Mouse (Mus musculus) T-cell, adult 66 days (primary cell): ENCODE measurements around the gene Tas2r131. TPM values are rescaled to one million over a fixed set of nuclear protein-coding genes. Genes with fewer than 3 reads are reported as not detected.

Experiments used
- total RNA-seq, 2 experiments: library from RNA; stranded (reverse); gene quantifications; 3 replicates in 1 of 2; 4 replicates in 1 of 2; pipeline ENCODE4 v1.2.4; 2023

Tas2r131 gene
- not detected for total RNA-seq

DNA sequence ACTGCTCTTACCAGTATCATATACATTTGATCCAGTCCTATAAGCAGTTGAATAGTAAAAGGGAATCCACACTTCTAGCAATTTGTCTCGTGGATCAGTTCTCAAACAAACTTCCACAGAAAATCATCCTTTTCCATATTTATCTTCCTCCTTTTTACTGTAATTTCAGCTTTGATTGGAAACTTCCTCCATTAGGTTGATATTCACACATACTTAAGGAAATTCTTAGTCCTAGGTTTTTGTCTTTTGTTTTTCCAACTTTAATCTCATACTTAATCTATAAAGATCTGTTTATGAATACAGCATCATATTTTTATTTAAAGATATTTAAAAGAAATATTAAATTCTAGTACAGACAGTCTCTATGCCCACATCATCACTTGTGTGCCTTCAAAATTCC lies at the start of gene Tas2r131:
Gene Tas2r131 (minus strand): TSS at position 101 of the 400 bp plus-strand sequence.

DNA sequence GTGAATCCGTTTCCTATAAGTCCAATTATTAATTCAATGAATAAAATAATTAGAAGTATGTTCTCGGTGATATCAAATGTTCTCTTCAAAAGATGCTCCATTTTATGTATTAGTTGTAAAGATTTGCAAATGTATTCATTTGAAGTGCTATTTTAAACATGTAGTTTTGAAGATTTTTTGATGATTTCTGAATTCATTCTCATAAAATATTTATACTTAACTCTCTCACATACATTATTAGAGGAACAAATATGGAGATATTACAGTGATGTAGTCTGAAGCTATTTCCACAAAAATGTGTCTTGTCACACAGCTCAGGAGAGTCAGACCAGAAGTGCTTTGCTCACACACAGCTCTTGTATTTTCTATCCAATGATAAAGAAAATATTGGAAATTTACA lies 23.1 kb upstream of the Tas2r131 start, which contains the start of gene Tas2r109:
Gene Tas2r109 (minus strand): TSS at position 101 of the 400 bp plus-strand sequence.

DNA sequence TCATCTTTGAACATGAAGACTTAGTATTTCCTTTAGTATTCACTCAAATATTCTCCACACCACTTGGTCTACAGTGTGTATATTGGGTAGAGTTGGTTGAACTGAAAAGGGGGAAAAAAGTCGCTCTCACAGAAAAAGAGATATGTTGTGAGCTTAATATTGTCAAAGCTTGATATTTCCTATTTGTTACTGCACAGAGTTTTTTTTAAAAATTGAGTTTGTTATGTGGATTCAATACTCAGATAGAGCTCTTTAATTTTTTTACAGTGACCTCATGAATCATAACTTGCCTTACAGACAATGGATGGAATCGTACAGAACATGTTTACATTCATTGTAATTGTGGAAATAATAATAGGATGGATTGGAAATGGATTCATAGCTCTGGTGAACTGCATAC lies 6.9 kb downstream of the Tas2r131 start, which contains the start of gene Tas2r129:
Gene Tas2r129 (plus strand): TSS at position 301 of the 400 bp plus-strand sequence.

DNA sequence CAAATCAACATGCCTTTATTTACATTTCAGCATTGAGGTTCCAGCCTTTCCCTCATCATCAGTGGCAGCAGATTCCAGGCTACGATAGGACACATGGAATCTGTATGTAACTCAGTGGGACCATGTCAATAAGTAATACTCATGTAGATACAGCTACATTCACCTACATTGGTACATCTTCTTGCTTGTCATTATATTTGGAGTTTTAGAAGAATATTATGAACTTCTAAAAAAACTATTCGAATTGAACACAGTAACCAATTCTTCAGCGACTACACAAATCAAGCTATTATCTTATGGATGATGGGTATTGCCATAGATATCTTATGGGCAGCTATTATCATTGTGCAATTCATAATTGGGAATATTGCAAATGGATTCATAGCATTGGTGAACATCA lies 48.4 kb downstream of the Tas2r131 start, which contains the start of gene Tas2r125:
Gene Tas2r125 (plus strand): TSS at position 301 of the 400 bp plus-strand sequence.

Other genes starting within 250 kb of the Tas2r131 start
- not detected for gene Tas2r122, start 246.0 kb downstream of the Tas2r131 start, total RNA-seq
- gene Tas2r115, start 219.9 kb downstream of the Tas2r131 start, total RNA-seq = not detected
- gene Tas2r124, start 203.2 kb downstream of the Tas2r131 start, total RNA-seq = not detected
- gene Tas2r102, start 195.8 kb downstream of the Tas2r131 start, total RNA-seq = not detected
- gene Tas2r136, start 179.8 kb downstream of the Tas2r131 start, total RNA-seq = not detected
- not detected for gene Tas2r117, start 155.1 kb downstream of the Tas2r131 start, total RNA-seq
- gene Tas2r123, start 110.8 kb downstream of the Tas2r131 start, total RNA-seq = not detected
- gene Tas2r116, start 102.5 kb downstream of the Tas2r131 start, total RNA-seq = not detected
- not detected for gene Tas2r110, start 89.9 kb downstream of the Tas2r131 start, total RNA-seq
- gene Tas2r113, start 64.9 kb downstream of the Tas2r131 start, total RNA-seq = not detected
- gene Tas2r125, start 48.3 kb downstream of the Tas2r131 start, total RNA-seq = not detected
- gene Tas2r129, start 6.8 kb downstream of the Tas2r131 start, total RNA-seq = not detected
- gene Tas2r109, start 23.0 kb upstream of the Tas2r131 start, total RNA-seq = not detected
- not detected for gene Tas2r103, start 79.2 kb upstream of the Tas2r131 start, total RNA-seq
- not detected for gene Tas2r140, start 97.9 kb upstream of the Tas2r131 start, total RNA-seq
- 10 to 100 TPM; 17.2 to 22.6 TPM for gene Smim10l1, start 147.0 kb upstream of the Tas2r131 start, total RNA-seq